In the genomic region with DNA sequence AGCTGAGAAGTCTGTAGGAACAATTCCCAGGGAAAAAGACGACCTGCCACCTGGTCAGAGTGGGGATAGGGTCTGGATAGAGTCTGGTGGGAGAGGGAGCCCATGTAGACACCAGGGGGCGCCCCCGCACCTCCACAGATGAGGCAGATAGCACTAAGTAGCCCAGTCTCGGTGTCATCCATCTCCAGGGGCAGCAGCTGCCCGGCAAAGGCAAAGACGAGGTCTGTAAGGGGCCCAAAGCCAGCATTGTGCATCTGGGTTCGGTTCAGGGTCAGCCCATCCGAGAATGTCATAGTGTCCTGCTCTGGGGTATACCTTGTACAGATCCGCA, we compare ENCODE assay signal across 9 mouse cellular contexts. TPM values are rescaled to one million over a fixed set of nuclear protein-coding genes. Genes with fewer than 3 reads are reported as not detected.
DNase-seq lines count a peak whose midpoint lies in the region; ATAC-seq lines count a peak whose summit lies in the region.
"Had no signal": no experiment of that assay in that cellular context is flagged by ENCODE, and none has a peak within 500 bp of the region (broad histone marks: within the 10 kb centered on the region; RNA-seq: fewer than 3 reads in every experiment).

No protein-coding gene starts in this region.

- H3K27ac ChIP-seq in forebrain, embryonic 15.5 days (replicated peaks) = no peak overlapping the region
- no peak overlapping the region for H3K27ac ChIP-seq in hindbrain, embryonic 13.5 days

- H3K4me3 ChIP-seq in forebrain, embryonic 15.5 days = no peak overlapping the region
- H3K4me3 ChIP-seq in hindbrain, embryonic 13.5 days = no peak overlapping the region

- H3K9me3 ChIP-seq in forebrain, embryonic 15.5 days = no peaks in the 10 kb centered on the region
- H3K9me3 ChIP-seq in hindbrain, embryonic 13.5 days = no peaks in the 10 kb centered on the region

- H3K4me2 ChIP-seq in forebrain, embryonic 15.5 days (replicated peaks) = no peak overlapping the region
- H3K4me2 ChIP-seq in hindbrain, embryonic 13.5 days = no peak overlapping the region

- intact Hi-C loops in heart, postnatal 25 days (cut with DNase I) = loop anchor here (1.0 to 2.0 kb wide), 2 partner anchors 40 to 77 kb away; a partner anchor contains a TSS
- intact Hi-C loops in left cerebral cortex, postnatal 14 days (cut with DNase I) = no loop called here

- WGBS in forebrain, embryonic 15.5 days = 10% methylated on average over 9 of the region's 9 CpGs
- 7% methylated on average over 9 of the region's 9 CpGs for WGBS in hindbrain, embryonic 13.5 days

- ATAC-seq in cerebellum, adult (ENCODE audit: insufficient number of reproducible peaks, low FRiP score, low TSS enrichment) = peak; percentile 62; the same call in 1 of the 2 replicates
- ATAC-seq in forebrain, embryonic 15.5 days (replicated peaks) = peak; percentile 80
- ATAC-seq in hindbrain, embryonic 13.5 days (ENCODE audit: low FRiP score) = peak; percentile 82
- ATAC-seq in megakaryocyte progenitor cell, adult 5-6 weeks (replicated peaks; ENCODE audit: poor library complexity) = peak; percentile 77
- ATAC-seq: Patski had no signal

- H3K36me3 ChIP-seq in forebrain, embryonic 15.5 days = no peaks in the 10 kb centered on the region
- no peaks in the 10 kb centered on the region for H3K36me3 ChIP-seq in hindbrain, embryonic 13.5 days

- H3K27me3 ChIP-seq in forebrain, embryonic 15.5 days = no peaks in the 10 kb centered on the region
- H3K27me3 ChIP-seq in hindbrain, embryonic 13.5 days = peaks cover 52% of the 10 kb centered on the region
- H3K27me3 ChIP-seq: Patski had no signal

- no peak overlapping the region for H3K9ac ChIP-seq in forebrain, embryonic 15.5 days (replicated peaks)
- H3K9ac ChIP-seq in hindbrain, embryonic 13.5 days = no peak overlapping the region

- peak; percentile 82 to 87 for DNase-seq in heart, adult 18-20 months
- no peak for DNase-seq in heart, postnatal 25 days (ENCODE audit: low spot score)
- DNase-seq in left cerebral cortex, postnatal 14 days (ENCODE audit: low spot score in 2 of 2) = peak; percentile 80 to 81
- peak; percentile 78 to 84 for DNase-seq in right cerebral cortex, postnatal 10 days (ENCODE audit: low spot score in 2 of 2)

- H3K4me1 ChIP-seq in forebrain, embryonic 15.5 days = peaks cover 14% of the 10 kb centered on the region
- H3K4me1 ChIP-seq in hindbrain, embryonic 13.5 days (replicated peaks) = peaks cover 23% of the 10 kb centered on the region

RNA-seq across cellular contexts. Expression of a gene that starts 7.5 kb away (rescaled TPM):
- total RNA-seq in heart, adult 18-20 months (2021) = 1 to 10 TPM; 2.9 to 9.9 TPM
- 1 to 10 TPM; 1.3 TPM for total RNA-seq in heart, postnatal 25 days (2021)
- polyA plus RNA-seq in forebrain, embryonic 15.5 days (2015; fragmentation: Nextera tagmentation; extraction: Ambion mirVana) = 0.33 and 0.99 TPM in 2 replicates
- polyA plus RNA-seq in hindbrain, embryonic 13.5 days (2015; fragmentation: Nextera tagmentation; extraction: Ambion mirVana) = 0.45 and 1.5 TPM in 2 replicates
- total RNA-seq in left cerebral cortex, postnatal 14 days (2021) = 1 to 10 TPM in 1 of 2 experiments, under 1 TPM in 1; 0.99 to 1.2 TPM
- total RNA-seq in megakaryocyte progenitor cell, adult 5-6 weeks (2015) = 26.6 and 29.2 TPM in 2 replicates
- total RNA-seq in megakaryocyte progenitor cell, adult 5-6 weeks (2017) = 36.7 and 44.6 TPM in 2 replicates

RNA-seq across cellular contexts. Expression of a gene that starts 18.1 kb away (rescaled TPM):
- total RNA-seq in heart, adult 18-20 months (2021) = 10 to 100 TPM; 13.5 to 16.7 TPM
- 10 to 100 TPM; 17.0 to 20.8 TPM for total RNA-seq in heart, postnatal 25 days (2021)
- polyA plus RNA-seq in forebrain, embryonic 15.5 days (2015; fragmentation: Nextera tagmentation; extraction: Ambion mirVana) = 5.9 and 6.2 TPM in 2 replicates
- 5.7 and 7.1 TPM in 2 replicates for polyA plus RNA-seq in hindbrain, embryonic 13.5 days (2015; fragmentation: Nextera tagmentation; extraction: Ambion mirVana)
- 1 to 10 TPM; 8.3 to 9.4 TPM for total RNA-seq in left cerebral cortex, postnatal 14 days (2021)
- 4.1 and 4.8 TPM in 2 replicates for total RNA-seq in megakaryocyte progenitor cell, adult 5-6 weeks (2015)
- total RNA-seq in megakaryocyte progenitor cell, adult 5-6 weeks (2017) = 3.9 and 4.2 TPM in 2 replicates

RNA-seq across cellular contexts. Expression of a gene that starts 31.1 kb away (rescaled TPM):
- not detected for total RNA-seq in heart, adult 18-20 months (2021)
- total RNA-seq in heart, postnatal 25 days (2021) = not detected
- not detected in 2 replicates for polyA plus RNA-seq in forebrain, embryonic 15.5 days (2015; fragmentation: Nextera tagmentation; extraction: Ambion mirVana)
- 0.14 and 0.22 TPM in 2 replicates for polyA plus RNA-seq in hindbrain, embryonic 13.5 days (2015; fragmentation: Nextera tagmentation; extraction: Ambion mirVana)
- total RNA-seq in left cerebral cortex, postnatal 14 days (2021) = not detected
- total RNA-seq in megakaryocyte progenitor cell, adult 5-6 weeks (2015) = not detected in 2 replicates
- not detected in 2 replicates for total RNA-seq in megakaryocyte progenitor cell, adult 5-6 weeks (2017)

RNA-seq across cellular contexts. Expression of a gene that starts 34.7 kb away (rescaled TPM):
- total RNA-seq in heart, adult 18-20 months (2021) = 10 to 100 TPM; 17.0 to 22.6 TPM
- total RNA-seq in heart, postnatal 25 days (2021) = 10 to 100 TPM; 15.7 to 16.3 TPM
- 44.2 and 45.1 TPM in 2 replicates for polyA plus RNA-seq in forebrain, embryonic 15.5 days (2015; fragmentation: Nextera tagmentation; extraction: Ambion mirVana)
- polyA plus RNA-seq in hindbrain, embryonic 13.5 days (2015; fragmentation: Nextera tagmentation; extraction: Ambion mirVana) = 43.2 and 44.5 TPM in 2 replicates
- total RNA-seq in left cerebral cortex, postnatal 14 days (2021) = 10 to 100 TPM; 29.7 to 30.4 TPM
- total RNA-seq in megakaryocyte progenitor cell, adult 5-6 weeks (2015) = 6.3 and 10.2 TPM in 2 replicates
- total RNA-seq in megakaryocyte progenitor cell, adult 5-6 weeks (2017) = 6.4 and 8.1 TPM in 2 replicates

RNA-seq across cellular contexts. Expression of a gene that starts 36.2 kb away (rescaled TPM):
- 10 to 100 TPM; 30.6 to 31.5 TPM for total RNA-seq in heart, adult 18-20 months (2021)
- total RNA-seq in heart, postnatal 25 days (2021) = 10 to 100 TPM; 34.0 to 35.2 TPM
- 90.6 and 94.0 TPM in 2 replicates for polyA plus RNA-seq in forebrain, embryonic 15.5 days (2015; fragmentation: Nextera tagmentation; extraction: Ambion mirVana)
- 68.8 and 71.7 TPM in 2 replicates for polyA plus RNA-seq in hindbrain, embryonic 13.5 days (2015; fragmentation: Nextera tagmentation; extraction: Ambion mirVana)
- 10 to 100 TPM; 55.2 to 61.6 TPM for total RNA-seq in left cerebral cortex, postnatal 14 days (2021)
- total RNA-seq in megakaryocyte progenitor cell, adult 5-6 weeks (2015) = 19.7 and 28.7 TPM in 2 replicates
- total RNA-seq in megakaryocyte progenitor cell, adult 5-6 weeks (2017) = 28.3 and 29.5 TPM in 2 replicates
